Mouse (Mus musculus): ENCODE measurements at regions not wholly inside any gene's neighbourhood (a gene's known extent, or its start where the extent isn't known, plus 50 kb on each side); places are given as distances from the start of the nearest gene placed in this dataset.

- Histone ChIP-seq H3K36me3 (ENCODE audit: control insufficient read depth, insufficient read depth, low read length) (no peaks in the 10 kb centered on the region), H3K9ac (ENCODE audit: low read depth, low read length) (no peak overlapping the region), H3K4me1 (ENCODE audit: control insufficient read depth, insufficient read depth, low read length) (no peaks in the 10 kb centered on the region), H3K4me3 (no peak overlapping the region), H3K27me3 (ENCODE audit: control insufficient read depth, insufficient read depth, low read length) (no peaks in the 10 kb centered on the region), H3K79me2 (replicated peaks; ENCODE audit: control insufficient read depth, insufficient read depth, low read length) (no peaks in the 10 kb centered on the region), H3K27ac (no peak overlapping the region)
- TF ChIP-seq CTCF (IDR thresholded peaks at IDR 0.05), result no peak
- TF ChIP-seq EP300 (IDR thresholded peaks at IDR 0.05; ENCODE audit: insufficient read depth, low read depth, low read length), result no peak
- TF ChIP-seq POLR2A (IDR thresholded peaks at IDR 0.05; ENCODE audit: insufficient read depth, low read depth, low read length), result no peak
- DNase-seq, result no peak
- intact Hi-C loops (cut with DNase I), result no loop called here
- WGBS, result 78% methylated on average over 2 of the region's 2 CpGs
These were observed 298.5 kb downstream of the Cetn3 start for GRCm38 (mm10) chr13:82081375-82081774.

- no peaks in the 10 kb centered on the region for H3K36me3 ChIP-seq (ENCODE audit: control insufficient read depth, insufficient read depth, low read length)
- no peaks in the 10 kb centered on the region for H3K27me3 ChIP-seq (ENCODE audit: control insufficient read depth, insufficient read depth, low read length)
- 72% methylated on average over 3 of the region's 3 CpGs for WGBS
- no peak overlapping the region for H3K27ac ChIP-seq
- no peak overlapping the region for H3K4me3 ChIP-seq
- peak in 1 of 2 experiments; percentile 5 for DNase-seq
- H3K9ac ChIP-seq (ENCODE audit: low read depth, low read length), result no peak overlapping the region
- no peaks in the 10 kb centered on the region for H3K4me1 ChIP-seq (ENCODE audit: control insufficient read depth, insufficient read depth, low read length)
- intact Hi-C loops (cut with DNase I), result no loop called here
- H3K79me2 ChIP-seq (replicated peaks; ENCODE audit: control insufficient read depth, insufficient read depth, low read length), result no peaks in the 10 kb centered on the region
- no peak for TF ChIP-seq EP300 (IDR thresholded peaks at IDR 0.05; ENCODE audit: insufficient read depth, low read depth, low read length)
- no peak for TF ChIP-seq POLR2A (IDR thresholded peaks at IDR 0.05; ENCODE audit: insufficient read depth, low read depth, low read length)
- no peak for TF ChIP-seq CTCF (IDR thresholded peaks at IDR 0.05)
These were observed 304.8 kb downstream of the Cetn3 start for GRCm38 (mm10) chr13:82087635-82088034.

DNA sequence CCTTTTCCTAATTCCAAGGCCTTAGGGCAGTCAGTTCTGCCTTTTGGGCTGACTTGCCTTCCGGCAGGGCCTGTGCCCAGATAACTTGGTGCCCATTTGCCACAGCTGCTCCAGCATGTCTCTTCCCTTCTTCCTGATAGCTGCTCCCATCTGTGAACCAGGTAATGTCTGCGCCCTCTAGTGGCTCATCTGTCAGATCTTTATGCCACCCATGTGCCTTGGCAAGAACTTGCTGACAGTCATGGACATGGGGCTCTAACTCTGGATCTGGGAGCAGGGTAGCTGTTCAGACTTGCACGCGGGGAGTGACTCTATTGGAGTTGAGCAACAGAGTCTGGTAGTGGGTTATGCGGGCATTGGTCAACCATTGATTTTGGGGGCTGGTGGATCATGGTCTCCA, 309.3 kb downstream of the Cetn3 start:
- intact Hi-C loops (cut with DNase I), result no loop called here
- H3K4me3 ChIP-seq, result no peak overlapping the region
- no peaks in the 10 kb centered on the region for H3K27me3 ChIP-seq (ENCODE audit: control insufficient read depth, insufficient read depth, low read length)
- WGBS, result 85% methylated on average over 5 of the region's 5 CpGs
- TF ChIP-seq CTCF (IDR thresholded peaks at IDR 0.05) (peak; percentile 34), EP300 (IDR thresholded peaks at IDR 0.05; ENCODE audit: insufficient read depth, low read depth, low read length) (no peak), POLR2A (IDR thresholded peaks at IDR 0.05; ENCODE audit: insufficient read depth, low read depth, low read length) (no peak)
- no peak overlapping the region for H3K9ac ChIP-seq (ENCODE audit: low read depth, low read length)
- no peak for DNase-seq
- H3K4me1 ChIP-seq (ENCODE audit: control insufficient read depth, insufficient read depth, low read length), result no peaks in the 10 kb centered on the region
- no peak overlapping the region for H3K27ac ChIP-seq
- no peaks in the 10 kb centered on the region for H3K79me2 ChIP-seq (replicated peaks; ENCODE audit: control insufficient read depth, insufficient read depth, low read length)
- no peaks in the 10 kb centered on the region for H3K36me3 ChIP-seq (ENCODE audit: control insufficient read depth, insufficient read depth, low read length)

DNA sequence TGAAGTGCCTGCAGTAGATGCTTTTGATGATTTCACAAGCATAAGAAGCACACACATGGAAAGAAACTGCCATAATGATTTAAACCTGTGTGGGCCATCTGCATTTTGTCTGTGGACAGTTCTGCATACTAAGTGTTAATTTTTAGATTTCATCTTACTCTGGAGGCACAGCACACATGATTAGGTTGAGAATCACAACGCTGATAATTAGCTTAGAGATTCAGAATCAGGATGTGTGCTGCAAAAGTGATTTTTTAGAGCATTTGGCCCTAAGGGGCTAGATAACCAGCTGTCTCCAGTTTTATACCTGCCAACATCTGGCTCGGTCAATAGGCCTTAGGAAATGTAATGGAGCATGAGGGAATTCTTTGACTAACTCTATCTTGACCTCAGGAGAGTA, 323.2 kb downstream of the Cetn3 start:
- H3K4me1 ChIP-seq (ENCODE audit: control insufficient read depth, insufficient read depth, low read length), result no peaks in the 10 kb centered on the region
- H3K27me3 ChIP-seq (ENCODE audit: control insufficient read depth, insufficient read depth, low read length), result no peaks in the 10 kb centered on the region
- no peak for DNase-seq
- H3K79me2 ChIP-seq (replicated peaks; ENCODE audit: control insufficient read depth, insufficient read depth, low read length), result no peaks in the 10 kb centered on the region
- no peak overlapping the region for H3K9ac ChIP-seq (ENCODE audit: low read depth, low read length)
- H3K4me3 ChIP-seq, result no peak overlapping the region
- H3K36me3 ChIP-seq (ENCODE audit: control insufficient read depth, insufficient read depth, low read length), result no peaks in the 10 kb centered on the region
- 49% methylated on average over 2 of the region's 2 CpGs for WGBS
- intact Hi-C loops (cut with DNase I), result no loop called here
- H3K27ac ChIP-seq, result no peak overlapping the region
- TF ChIP-seq EP300 (IDR thresholded peaks at IDR 0.05; ENCODE audit: insufficient read depth, low read depth, low read length), result no peak

GRCm38 (mm10) chr13:82129777-82130735, 347.2 kb downstream of the Cetn3 start:
- DNase-seq, result no peak
- intact Hi-C loops (cut with DNase I), result no loop called here
- no peaks in the 10 kb centered on the region for H3K79me2 ChIP-seq (replicated peaks; ENCODE audit: control insufficient read depth, insufficient read depth, low read length)
- no peak overlapping the region for H3K27ac ChIP-seq
- no peak overlapping the region for H3K9ac ChIP-seq (ENCODE audit: low read depth, low read length)
- TF ChIP-seq EP300 (IDR thresholded peaks at IDR 0.05; ENCODE audit: insufficient read depth, low read depth, low read length) (no peak), POLR2A (IDR thresholded peaks at IDR 0.05; ENCODE audit: insufficient read depth, low read depth, low read length) (no peak)
- H3K4me3 ChIP-seq, result no peak overlapping the region
- H3K27me3 ChIP-seq (ENCODE audit: control insufficient read depth, insufficient read depth, low read length), result no peaks in the 10 kb centered on the region
- no peaks in the 10 kb centered on the region for H3K36me3 ChIP-seq (ENCODE audit: control insufficient read depth, insufficient read depth, low read length)
- WGBS, result 58% methylated on average over 7 of the region's 7 CpGs
- no peaks in the 10 kb centered on the region for H3K4me1 ChIP-seq (ENCODE audit: control insufficient read depth, insufficient read depth, low read length)

Data from heart, adult 2 months (tissue).